Mouse (Mus musculus) CH12.LX (cell line): ENCODE measurements at regions not wholly inside any gene's neighbourhood (a gene's known extent, or its start where the extent isn't known, plus 50 kb on each side); places are given as distances from the start of the nearest gene placed in this dataset.

Source experiments
- CTCF ChIP-seq, 2 experiments: IDR thresholded peaks in 1 of 2; conservative IDR thresholded peaks in 1 of 2; 2 replicates each; pipeline ENCODE4 v1.5.1; 2011 to 2012; ENCODE audit warnings: low read depth in 2 of 2, low read length in 2 of 2, improper control_type of control experiment in 1 of 2, inconsistent platforms in 1 of 2, mild to moderate bottlenecking in 1 of 2, moderate library complexity in 1 of 2
- HCFC1 ChIP-seq: IDR thresholded peaks from 2 replicates; pipeline ENCODE4 v1.6.1; 2012; ENCODE audit warnings: low read depth, mild to moderate bottlenecking, inconsistent platforms, low read length, improper control_type of control experiment
- MXI1 ChIP-seq: IDR thresholded peaks from 2 replicates; pipeline ENCODE4 v1.6.1; 2011; ENCODE audit warnings: mild to moderate bottlenecking, low read depth, low read length, improper control_type of control experiment
- POLR2A ChIP-seq: IDR thresholded peaks from 2 replicates; pipeline ENCODE4 v1.6.1; 2011; ENCODE audit warnings: low read depth, mild to moderate bottlenecking, improper control_type of control experiment, low read length
- POLR2AphosphoS2 ChIP-seq: IDR thresholded peaks from 2 replicates; pipeline ENCODE4 v1.6.1; 2011; ENCODE audit warnings: low read depth, low read length, improper control_type of control experiment
- RAD21 ChIP-seq: IDR thresholded peaks from 2 replicates; pipeline ENCODE4 v1.6.1; 2011; ENCODE audit warnings: low read depth, mild to moderate bottlenecking, low read length, improper control_type of control experiment, moderate library complexity
- ZC3H11A ChIP-seq: IDR thresholded peaks from 2 replicates; pipeline ENCODE4 v1.6.1; 2012; ENCODE audit warnings: low read depth, mild to moderate bottlenecking, inconsistent platforms, low read length, improper control_type of control experiment

DNA sequence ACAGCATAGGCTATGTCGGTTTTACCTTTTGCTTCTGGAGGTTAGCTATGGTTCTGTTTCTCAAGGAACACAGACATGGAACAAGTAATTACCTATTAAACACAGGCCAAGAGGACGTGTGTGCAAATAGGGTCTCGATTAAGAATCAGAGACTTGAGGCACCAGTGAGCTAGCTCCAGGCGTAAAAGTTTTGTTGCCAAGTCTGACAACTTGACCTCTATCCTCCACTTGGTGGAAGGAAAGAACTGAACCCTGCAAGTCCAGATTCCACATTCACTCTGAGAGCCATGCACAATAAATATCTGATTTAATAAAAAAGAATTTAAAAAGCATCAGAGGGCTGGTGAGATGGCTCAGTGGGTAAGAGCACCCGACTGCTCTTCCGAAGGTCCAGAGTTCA, 63.7 kb upstream of the Mpdz start:
- TF ChIP-seq POLR2A (no peak), CTCF (conservative IDR thresholded peaks at IDR 0.05 in 1 of 2, IDR thresholded peaks at IDR 0.05 in 1 of 2; ENCODE audit: low read depth in 2 of 2, low read length in 2 of 2) (no peak), HCFC1 (no peak), ZC3H11A (no peak), RAD21 (no peak), POLR2AphosphoS2 (no peak), MXI1 (no peak)
